Mouse (Mus musculus) embryo, embryonic 10 days (tissue): ENCODE measurements around the gene Cbx7.
A peak's percentile ranks its signal among the peaks of the same experiment; 100 is the strongest.
"Not testable (repeated sequence)": the region's sequence is repeated elsewhere in the genome, so short reads cannot be mapped to it uniquely, and the experiment has no call there.

Source experiments
- DNase-seq: peaks from one replicate; pipeline ENCODE4 v3.0.0-alpha.2; 2015; ENCODE audit warnings: low spot score

Gene Cbx7

GRCm38 (mm10) chr15:79947681-79948080 lies 23.2 kb downstream of the Cbx7 start:
- no peak for DNase-seq

- DNase-seq, result peak; percentile 51
These were observed 24.1 kb downstream of the Cbx7 start for GRCm38 (mm10) chr15:79946790-79947189.

DNA sequence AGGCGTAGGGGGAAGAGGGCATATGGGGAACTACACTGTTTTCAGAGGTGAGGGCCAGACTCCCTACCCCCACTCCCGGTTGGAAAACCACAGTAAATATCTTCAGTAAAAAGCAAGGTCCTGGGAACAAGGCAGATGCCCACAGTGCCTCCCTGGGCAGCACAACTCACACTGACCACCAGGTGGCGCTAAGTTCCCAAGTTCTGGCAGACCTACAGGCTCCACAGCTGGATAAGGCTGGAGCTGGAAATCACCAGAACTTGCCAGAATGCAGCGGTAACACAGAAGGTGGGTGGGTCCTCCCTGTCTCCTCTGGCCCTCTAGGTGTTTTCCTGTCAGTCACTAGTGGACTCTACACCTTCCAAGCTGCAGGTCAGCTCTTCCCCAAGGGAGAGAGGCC lies 24.9 kb downstream of the Cbx7 start:
- DNase-seq, result peak; percentile 96

DNA sequence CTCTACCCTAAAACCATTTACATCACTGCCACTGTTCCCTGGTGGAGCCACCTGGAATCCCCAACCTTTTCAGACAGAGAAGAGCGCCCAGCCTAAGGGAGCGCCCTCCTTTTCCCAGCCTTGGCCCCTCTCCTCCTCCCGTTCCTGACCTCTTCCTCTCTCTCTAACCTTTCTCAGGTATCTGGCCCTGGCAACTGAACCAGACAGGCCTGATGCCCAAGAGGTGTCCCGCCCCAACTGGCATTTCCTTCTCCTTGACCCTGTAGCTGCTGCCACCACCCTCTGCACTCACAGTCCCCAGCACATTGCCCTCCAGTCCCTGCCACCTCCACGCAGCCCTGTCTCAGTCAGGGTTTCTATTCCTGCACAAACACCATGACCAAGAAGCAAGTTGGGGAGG lies 26.0 kb downstream of the Cbx7 start:
- no peak for DNase-seq

DNA sequence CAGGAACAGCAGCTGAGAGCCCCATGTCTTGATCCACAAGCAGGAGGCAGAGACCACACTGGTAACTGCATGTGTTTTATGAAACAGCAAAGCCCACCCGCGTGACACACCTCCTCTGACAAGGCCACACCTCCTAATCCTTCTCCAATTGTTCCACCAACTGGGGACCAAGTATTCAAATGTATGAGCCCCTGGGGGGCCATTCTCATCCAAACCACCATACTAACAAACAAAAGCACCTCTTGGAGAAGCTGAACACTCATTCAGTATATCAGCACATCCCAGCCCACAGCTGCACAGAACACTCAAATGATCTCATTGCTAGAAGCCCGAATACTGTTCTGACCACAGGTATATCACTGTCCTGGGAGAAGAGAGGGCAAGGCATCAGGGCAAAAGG lies 27.3 kb downstream of the Cbx7 start:
- DNase-seq, result no peak

- no peak for DNase-seq
These were observed 28.4 kb downstream of the Cbx7 start for GRCm38 (mm10) chr15:79942541-79942940.

- peak; percentile 82 for DNase-seq
These were observed 30.0 kb downstream of the Cbx7 start for GRCm38 (mm10) chr15:79940932-79941331.

DNA sequence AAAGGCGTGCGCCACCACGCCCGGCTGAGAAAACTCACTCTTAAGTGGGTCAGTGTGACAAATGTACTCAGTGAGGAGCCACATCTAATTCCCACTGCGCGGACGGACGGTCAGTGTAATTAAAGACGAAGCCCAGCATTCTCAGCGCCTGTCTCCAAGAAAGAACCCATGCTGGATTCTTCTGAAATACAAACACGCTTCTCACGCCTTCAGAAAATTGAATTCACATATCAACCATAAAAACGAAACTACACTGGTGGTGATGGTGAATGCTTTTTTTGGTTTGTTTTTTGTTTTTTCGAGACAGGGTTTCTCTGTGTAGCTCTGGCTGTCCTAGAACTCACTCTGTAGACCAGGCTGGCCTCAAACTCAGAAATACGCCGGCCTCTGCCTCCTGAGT lies 31.0 kb downstream of the Cbx7 start:
- DNase-seq, result no peak

- not testable (repeated sequence) for DNase-seq
These were observed 31.4 kb downstream of the Cbx7 start for GRCm38 (mm10) chr15:79939501-79939900.

GRCm38 (mm10) chr15:79939020-79939419 lies 31.9 kb downstream of the Cbx7 start:
- DNase-seq, result no peak

GRCm38 (mm10) chr15:79936374-79936751 lies 34.6 kb downstream of the Cbx7 start:
- DNase-seq, result no peak

GRCm38 (mm10) chr15:79935654-79936373 lies 35.1 kb downstream of the Cbx7 start:
- no peak for DNase-seq

DNA sequence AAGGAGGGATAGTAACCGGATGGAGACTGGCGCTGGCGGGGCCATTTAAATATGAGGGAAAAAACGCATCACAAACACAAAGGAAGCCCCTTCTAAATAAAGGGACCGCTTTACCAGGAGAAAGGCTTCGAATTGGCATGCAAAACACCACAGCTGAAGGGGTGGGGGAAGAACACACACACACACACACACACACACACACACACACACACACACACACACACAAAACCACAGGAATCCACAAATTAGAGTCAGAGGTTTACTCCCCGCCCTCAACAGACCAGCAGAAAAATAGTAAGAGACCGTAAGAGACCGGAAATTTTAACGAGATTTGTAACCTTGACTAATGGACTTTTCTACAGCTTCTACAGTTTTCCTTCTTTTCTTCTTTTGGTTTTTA lies 36.1 kb downstream of the Cbx7 start:
- peak; percentile 23 for DNase-seq

GRCm38 (mm10) chr15:79933670-79934514 lies 37.0 kb downstream of the Cbx7 start:
- DNase-seq, result peak; percentile 52

DNA sequence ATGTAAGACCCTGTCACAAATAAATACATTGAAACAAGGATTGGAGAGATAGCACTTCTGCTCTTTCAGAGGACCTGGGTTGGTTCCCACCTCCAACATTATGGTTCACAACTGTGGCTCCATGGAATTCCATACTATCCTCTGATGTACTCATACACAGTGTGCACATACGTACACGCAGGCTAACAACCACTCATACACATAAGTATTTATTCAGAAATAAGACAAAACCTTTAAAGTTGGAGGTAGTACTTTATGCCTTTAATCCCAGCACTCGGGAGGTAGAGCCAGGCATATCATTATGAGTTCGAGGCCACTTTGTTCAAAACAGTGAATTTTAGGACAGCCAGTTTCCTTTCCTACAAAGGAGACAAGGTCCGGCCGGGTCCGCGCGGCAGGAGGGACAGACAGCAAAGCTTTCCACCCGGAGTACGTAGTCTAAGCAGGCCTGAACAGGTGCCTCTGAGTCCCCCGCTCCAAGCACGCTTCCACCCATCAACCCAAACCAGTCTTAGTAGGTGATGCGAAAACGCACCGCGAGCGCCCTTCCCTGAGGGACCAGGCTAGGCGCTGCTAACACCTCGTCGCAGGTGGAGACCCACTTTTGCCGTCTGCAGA lies 37.8 kb downstream of the Cbx7 start:
- peak; percentile 19 for DNase-seq

GRCm38 (mm10) chr15:79932323-79932987 lies 38.5 kb downstream of the Cbx7 start:
- peak; percentile 91 for DNase-seq

GRCm38 (mm10) chr15:79931496-79932141 lies 39.3 kb downstream of the Cbx7 start:
- no peak for DNase-seq

GRCm38 (mm10) chr15:79929734-79930133 lies 41.2 kb downstream of the Cbx7 start:
- no peak for DNase-seq

DNA sequence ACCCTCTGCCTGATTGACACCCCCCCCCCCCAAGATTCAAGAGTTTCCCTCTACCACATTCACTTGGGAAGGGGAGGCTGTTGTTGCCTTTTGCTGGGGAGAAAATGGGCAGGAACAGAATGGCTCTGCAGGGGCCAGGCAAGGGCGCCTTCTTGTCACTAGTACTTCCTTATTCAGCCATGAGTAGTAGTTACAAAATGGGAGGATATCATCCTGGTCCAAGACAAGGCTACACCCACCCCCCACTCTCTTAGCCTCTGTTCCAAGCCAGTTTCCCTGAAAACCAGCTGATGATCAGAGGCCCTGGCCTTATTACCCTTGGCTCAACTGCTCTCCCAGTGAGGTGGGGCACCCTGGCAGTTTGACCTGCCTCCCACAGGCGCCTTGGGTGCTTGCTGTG lies 42.2 kb downstream of the Cbx7 start:
- no peak for DNase-seq

GRCm38 (mm10) chr15:79928316-79928715 lies 42.6 kb downstream of the Cbx7 start:
- no peak for DNase-seq

DNA sequence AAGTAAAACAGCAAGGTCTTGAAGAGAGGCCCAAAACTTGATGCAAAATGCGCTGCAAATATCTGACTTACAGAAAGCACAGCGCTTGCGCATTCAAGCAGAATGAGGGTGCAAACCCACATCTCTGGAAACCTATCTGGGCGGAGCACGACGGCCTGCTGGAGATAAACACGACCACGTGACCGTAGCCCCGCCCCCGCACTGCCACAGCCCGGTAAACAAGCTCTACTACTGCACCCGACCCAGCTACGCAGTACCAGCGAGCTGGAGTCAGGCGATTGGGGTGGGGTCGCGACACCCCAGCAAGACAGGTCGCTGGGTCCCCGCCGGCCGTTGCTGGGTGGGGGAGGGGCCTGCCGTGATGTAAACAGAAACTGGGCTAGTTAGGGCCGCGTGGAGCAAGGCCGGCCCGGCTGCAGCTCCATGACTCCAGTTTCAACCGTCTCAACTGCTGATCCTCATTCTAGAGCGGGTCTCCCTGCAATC lies 43.2 kb downstream of the Cbx7 start:
- peak; percentile 86 for DNase-seq
